Mouse (Mus musculus) liver, adult 2 months (tissue): ENCODE measurements around the gene Notch3. TPM values are rescaled to one million over a fixed set of nuclear protein-coding genes. Genes with fewer than 3 reads are reported as not detected.
"Not testable (repeated sequence)": the region's sequence is repeated elsewhere in the genome, so short reads cannot be mapped to it uniquely, and the experiment has no call there.

Experiments
- DNase-seq: peaks from one replicate; pipeline ENCODE4 v3.0.0-alpha.2; 2011; ENCODE audit warnings: low read depth, low spot score; ENCODE audit errors: extremely low read depth
- H3K27ac ChIP-seq: fragments of 200-500 bp; replicated peaks from 2 replicates; pipeline ENCODE4 v1.5.1; 2012; ENCODE audit warnings: low read depth, mild to moderate bottlenecking, control low read depth, inconsistent platforms, low read length; ENCODE audit not compliant: insufficient read depth
- H3K27me3 ChIP-seq: fragments of 200-500 bp; 2 replicates; pipeline ENCODE4 v1.6.1; 2012; ENCODE audit warnings: mild to moderate bottlenecking, moderate library complexity, low read length, inconsistent platforms; ENCODE audit not compliant: control insufficient read depth, insufficient read depth
- H3K36me3 ChIP-seq: fragments of 200-500 bp; 2 replicates; pipeline ENCODE4 v1.6.1; 2012; ENCODE audit warnings: low read length, inconsistent platforms; ENCODE audit not compliant: control insufficient read depth, insufficient read depth
- H3K4me1 ChIP-seq: fragments of 200-500 bp; 2 replicates; pipeline ENCODE4 v1.6.1; 2011; ENCODE audit warnings: low read length; ENCODE audit not compliant: control insufficient read depth, insufficient read depth
- H3K4me3 ChIP-seq: fragments of 200-500 bp; 2 replicates; pipeline ENCODE4 v1.5.1; 2011; ENCODE audit warnings: low read depth, mild to moderate bottlenecking, control low read depth, low read length, moderate library complexity; ENCODE audit not compliant: insufficient read depth
- H3K79me2 ChIP-seq: fragments of 200-500 bp; 2 replicates; pipeline ENCODE4 v1.6.1; 2012; ENCODE audit warnings: inconsistent platforms, mild to moderate bottlenecking, low read length, moderate library complexity; ENCODE audit not compliant: control insufficient read depth, insufficient read depth
- H3K9ac ChIP-seq: fragments of 200-500 bp; 2 replicates; pipeline ENCODE4 v1.6.1; 2012; ENCODE audit warnings: low read depth, mild to moderate bottlenecking, control low read depth, inconsistent platforms, low read length
- CTCF ChIP-seq: fragments of 200-500 bp; IDR thresholded peaks from 2 replicates; pipeline ENCODE4 v1.5.1; 2011; ENCODE audit warnings: low read depth, low read length, control low read depth
- POLR2A ChIP-seq: fragments of 200-500 bp; IDR thresholded peaks from 2 replicates; pipeline ENCODE4 v1.6.1; 2011; ENCODE audit warnings: low read length, control low read depth; ENCODE audit not compliant: insufficient read depth; ENCODE audit errors: extremely low read depth
- WGBS: fragments of 180-500 bp; shearing (Covaris S2); methylation state at CpG from one replicate; pipeline ENCODE4 v1.1.7; 2018; 5-methylcytosine and 5-hydroxymethylcytosine counted together
- polyA plus RNA-seq: library from polyadenylated mRNA; depleted of rRNA; stranded (reverse); fragments of >200 nt; gene quantifications from 2 replicates; pipeline ENCODE4 v1.2.3, GENCODE M21; 2012
- total RNA-seq: library from RNA; depleted of rRNA; stranded (reverse); fragments of >200 nt; gene quantifications from 2 replicates; pipeline ENCODE4 v1.2.3, GENCODE M21; 2014

The Notch3 gene
- total and polyA plus RNA-seq, 2 experiments: 0.55 to 1.3 TPM

- WGBS: 63% methylated on average over 6 of the region's 6 CpGs
- Histone ChIP-seq H3K9ac (no peak overlapping the region), H3K4me1 (peaks cover 8% of the 10 kb centered on the region), H3K27me3 (no peaks in the 10 kb centered on the region), H3K27ac (no peak overlapping the region), H3K79me2 (no peaks in the 10 kb centered on the region), H3K36me3 (no peaks in the 10 kb centered on the region), H3K4me3 (no peak overlapping the region)
- no peak for DNase-seq
- TF ChIP-seq CTCF: no peak
- TF ChIP-seq POLR2A: no peak
Observed at GRCm38 (mm10) chr17:32109201-32109940, 57.3 kb downstream of the Notch3 start.

- not testable (repeated sequence) for H3K4me1 ChIP-seq, H3K27ac ChIP-seq, H3K27me3 ChIP-seq, H3K9ac ChIP-seq, H3K4me3 ChIP-seq, H3K36me3 ChIP-seq, DNase-seq, H3K79me2 ChIP-seq
- 50% methylated on average over 5 of the region's 5 CpGs for WGBS
Observed at GRCm38 (mm10) chr17:32108320-32109011, 58.2 kb downstream of the Notch3 start.

DNA sequence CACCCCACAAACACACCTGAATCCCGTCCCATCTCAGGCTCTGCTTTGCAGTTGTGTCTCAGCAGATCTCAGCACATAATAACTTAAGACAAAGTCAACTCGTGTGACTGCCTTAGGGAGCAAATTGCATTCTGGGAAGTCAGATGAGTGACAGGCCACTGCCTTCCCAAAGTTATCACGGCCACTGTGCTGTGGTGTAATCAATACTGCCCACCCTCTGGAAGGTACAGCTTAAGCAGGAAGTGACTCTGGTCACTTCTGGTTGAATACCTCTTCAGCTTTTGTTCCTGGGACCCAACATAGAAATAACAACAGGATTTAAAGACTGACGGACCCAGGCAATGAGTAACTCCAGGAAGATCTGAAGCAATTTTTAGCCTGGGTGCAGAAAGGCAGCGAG is 58.8 kb downstream of the Notch3 start:
- 0 out of 2 replicates have a peak, but pooled peaks cover 4% of the 10 kb centered on the region for H3K4me1 ChIP-seq
- WGBS: 75% methylated on average over 5 of the region's 5 CpGs
- H3K27ac ChIP-seq: no peak overlapping the region
- no peaks in the 10 kb centered on the region for H3K36me3 ChIP-seq
- H3K27me3 ChIP-seq: no peaks in the 10 kb centered on the region
- no peak for DNase-seq
- TF ChIP-seq CTCF (no peak), POLR2A (no peak)
- no peak overlapping the region for H3K9ac ChIP-seq
- no peak overlapping the region for H3K4me3 ChIP-seq
- H3K79me2 ChIP-seq: no peaks in the 10 kb centered on the region

DNA sequence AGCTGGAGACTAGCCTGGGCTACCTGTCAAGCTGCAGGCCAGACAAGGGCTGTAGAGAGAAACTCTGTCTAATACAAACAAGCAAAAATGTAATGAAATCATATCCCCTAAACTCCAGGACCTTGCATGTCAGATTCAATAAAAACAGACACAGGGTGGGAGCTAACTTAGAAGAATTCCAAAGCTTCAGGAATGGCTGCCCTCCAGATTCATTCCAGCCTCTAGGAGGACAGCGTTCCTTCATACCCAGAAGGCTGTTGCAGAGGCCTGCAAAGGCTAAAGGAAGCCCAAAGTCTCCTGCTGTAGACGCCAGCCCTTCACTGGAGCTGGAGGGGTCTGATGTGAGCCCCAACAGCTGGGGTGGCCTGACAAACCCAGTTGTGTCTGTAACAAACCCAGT is 60.3 kb downstream of the Notch3 start:
- Histone ChIP-seq H3K79me2 (no peaks in the 10 kb centered on the region), H3K4me3 (no peak overlapping the region), H3K9ac (no peak overlapping the region), H3K4me1 (0 out of 2 replicates have a peak, but pooled peaks cover 4% of the 10 kb centered on the region), H3K27me3 (no peaks in the 10 kb centered on the region), H3K36me3 (no peaks in the 10 kb centered on the region), H3K27ac (no peak overlapping the region)
- no peak for DNase-seq
- WGBS: 76% methylated on average over 2 of the region's 2 CpGs
- no peak for TF ChIP-seq CTCF

DNA sequence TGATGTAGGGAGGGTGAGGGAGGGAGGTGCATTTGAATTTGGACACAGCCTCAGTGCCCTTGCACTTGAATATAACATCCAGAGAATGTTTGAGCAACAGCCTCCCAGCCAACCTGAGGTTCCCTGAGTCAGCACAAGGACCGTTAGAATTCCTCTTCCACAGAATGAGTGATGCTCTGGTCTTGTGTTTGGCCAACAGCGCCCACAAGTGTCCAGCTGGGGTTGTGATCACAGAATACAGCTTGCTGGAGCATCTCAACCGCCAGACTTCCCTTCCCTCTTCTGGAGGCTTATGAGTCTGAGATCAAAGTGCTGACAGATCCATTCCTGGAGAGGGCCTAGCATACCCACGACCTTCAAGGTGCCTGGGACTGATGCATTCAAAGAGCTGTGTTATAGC is 63.6 kb downstream of the Notch3 start:
- Histone ChIP-seq H3K4me1 (peaks cover 9% of the 10 kb centered on the region), H3K27ac (no peak overlapping the region), H3K9ac (no peak overlapping the region), H3K27me3 (no peaks in the 10 kb centered on the region), H3K4me3 (no peak overlapping the region), H3K36me3 (no peaks in the 10 kb centered on the region), H3K79me2 (peaks cover 3% of the 10 kb centered on the region; the same call in 1 of the 2 replicates)
- peak; percentile 53 for DNase-seq
- WGBS: 25% methylated on average over 4 of the region's 4 CpGs
- no peak for TF ChIP-seq POLR2A
- TF ChIP-seq CTCF: peak; percentile 86

- H3K36me3 ChIP-seq: no peaks in the 10 kb centered on the region
- H3K27ac ChIP-seq: peak overlapping the region; percentile 96
- peak overlapping the region; percentile 80 for H3K9ac ChIP-seq
- peaks cover 3% of the 10 kb centered on the region; the same call in 1 of the 2 replicates for H3K79me2 ChIP-seq
- TF ChIP-seq CTCF (no peak), POLR2A (peak; percentile 84; the same call in 1 of the 2 replicates)
- no peaks in the 10 kb centered on the region for H3K27me3 ChIP-seq
- peak; percentile 86 for DNase-seq
- H3K4me3 ChIP-seq: peak overlapping the region; percentile 70
- 1% methylated on average over 44 of the region's 44 CpGs for WGBS
- H3K4me1 ChIP-seq: peaks cover 15% of the 10 kb centered on the region
Observed at GRCm38 (mm10) chr17:32099943-32100586, 66.6 kb downstream of the Notch3 start.
